ENCODE assay signal across 18 mouse cellular contexts in genomic region chr10:82680769-82681168, GRCm38 (mm10). TPM values are rescaled to one million over a fixed set of nuclear protein-coding genes. Genes with fewer than 3 reads are reported as not detected.
DNase-seq lines count a peak whose midpoint lies in the region.
"Had no signal": no experiment of that assay in that cellular context is flagged by ENCODE, and none has a peak within 500 bp of the region (broad histone marks: within the 10 kb centered on the region; RNA-seq: fewer than 3 reads in every experiment).

No protein-coding gene starts in this region.

- intact Hi-C loops in left cerebral cortex, postnatal 4 days (cut with DNase I) = no loop called here

- DNase-seq in left cerebral cortex, adult 11 months (ENCODE audit: low spot score) = peak; percentile 68
- no peak for DNase-seq in left cerebral cortex, postnatal 4 days
- peak; percentile 54 to 85 for DNase-seq in frontal cortex, postnatal 36 days (ENCODE audit: low spot score in 2 of 2)
- DNase-seq in left cerebral cortex, adult 9 months (ENCODE audit: low spot score in 2 of 2) = peak; percentile 71 to 87
- peak; percentile 93 for DNase-seq in telencephalon, adult 2 months (ENCODE audit: low read depth, low spot score)
- DNase-seq in gastrocnemius, adult 18-20 months (ENCODE audit: low spot score) = no peak
- no peak for DNase-seq in heart, adult 8-10 months (ENCODE audit: low spot score)
- DNase-seq: adrenal gland, postnatal 25 days; B cell, adult 2 months; cerebellum, adult 11-12 months; cerebellum, postnatal 25 days; gastrocnemius, postnatal 25 days; kidney, adult 2 months; kidney, postnatal 14 days; liver; lung, adult 18-20 months; lung, postnatal 14 days; thymus, postnatal 36 days had no signal

RNA-seq across cellular contexts. Expression of gene Glt8d2, which starts 9.7 kb away (rescaled TPM):
- total RNA-seq in left cerebral cortex, postnatal 4 days (2021) = 1 to 10 TPM; 2.0 to 2.4 TPM
- 1 to 10 TPM; 1.1 to 2.1 TPM for total RNA-seq in gastrocnemius, adult 18-20 months (2021)
- 1 to 10 TPM; 1.9 to 3.9 (median 3.1) TPM for total RNA-seq in heart, adult 8-10 months (2022)

RNA-seq across cellular contexts. Expression of gene Hcfc2, which starts 15.2 kb away (rescaled TPM):
- total RNA-seq in left cerebral cortex, postnatal 4 days (2021) = 10 to 100 TPM; 30.9 to 37.9 TPM
- total RNA-seq in gastrocnemius, adult 18-20 months (2021) = 10 to 100 TPM; 20.8 to 29.3 TPM
- 10 to 100 TPM; 26.1 to 34.0 (median 27.8) TPM for total RNA-seq in heart, adult 8-10 months (2022)

RNA-seq across cellular contexts. Expression of gene Tdg, which starts 51.1 kb away (rescaled TPM):
- total RNA-seq in left cerebral cortex, postnatal 4 days (2021) = 100 to 1,000 TPM in 1 of 2 experiments, 10 to 100 TPM in 1; 97.7 to 101 TPM
- total RNA-seq in gastrocnemius, adult 18-20 months (2021) = 10 to 100 TPM; 10.5 to 12.0 TPM
- total RNA-seq in heart, adult 8-10 months (2022) = 10 to 100 TPM in 1 of 4 experiments, 1 to 10 TPM in 3; 8.4 to 11.0 (median 9.4) TPM

RNA-seq across cellular contexts. Expression of gene 1190007I07Rik, which starts 57.7 kb away (rescaled TPM):
- 10 to 100 TPM; 14.9 to 15.8 TPM for total RNA-seq in left cerebral cortex, postnatal 4 days (2021)
- total RNA-seq in gastrocnemius, adult 18-20 months (2021) = 10 to 100 TPM; 31.9 to 32.8 TPM
- 10 to 100 TPM; 24.3 to 33.8 (median 28.9) TPM for total RNA-seq in heart, adult 8-10 months (2022)

Comparison
In these comparisons a context has a peak if more than half of its experiments do, and no peak if none do; other contexts are left out.
1. DNase-seq: peak in left cerebral cortex, adult 11 months (single experiment), frontal cortex, postnatal 36 days (2 of 2), left cerebral cortex, adult 9 months (2 of 2) and telencephalon, adult 2 months (single experiment); none in left cerebral cortex, postnatal 4 days (single experiment), gastrocnemius, adult 18-20 months (single experiment) and heart, adult 8-10 months (single experiment).
2. RNA of gene Tdg, which starts 51.1 kb away (total RNA-seq): 97.7 to 101 TPM in left cerebral cortex, postnatal 4 days; 10.5 to 12.0 TPM in gastrocnemius, adult 18-20 months and 8.4 to 11.0 TPM in heart, adult 8-10 months; every median in the first group is over 4 times any median in the second.